Mouse (Mus musculus): Measurements from ENCODE around the gene Atxn7l3b.
"Not testable (repeated sequence)": the region's sequence is repeated elsewhere in the genome, so short reads cannot be mapped to it uniquely, and the experiment has no call there.

Atxn7l3b gene

DNA sequence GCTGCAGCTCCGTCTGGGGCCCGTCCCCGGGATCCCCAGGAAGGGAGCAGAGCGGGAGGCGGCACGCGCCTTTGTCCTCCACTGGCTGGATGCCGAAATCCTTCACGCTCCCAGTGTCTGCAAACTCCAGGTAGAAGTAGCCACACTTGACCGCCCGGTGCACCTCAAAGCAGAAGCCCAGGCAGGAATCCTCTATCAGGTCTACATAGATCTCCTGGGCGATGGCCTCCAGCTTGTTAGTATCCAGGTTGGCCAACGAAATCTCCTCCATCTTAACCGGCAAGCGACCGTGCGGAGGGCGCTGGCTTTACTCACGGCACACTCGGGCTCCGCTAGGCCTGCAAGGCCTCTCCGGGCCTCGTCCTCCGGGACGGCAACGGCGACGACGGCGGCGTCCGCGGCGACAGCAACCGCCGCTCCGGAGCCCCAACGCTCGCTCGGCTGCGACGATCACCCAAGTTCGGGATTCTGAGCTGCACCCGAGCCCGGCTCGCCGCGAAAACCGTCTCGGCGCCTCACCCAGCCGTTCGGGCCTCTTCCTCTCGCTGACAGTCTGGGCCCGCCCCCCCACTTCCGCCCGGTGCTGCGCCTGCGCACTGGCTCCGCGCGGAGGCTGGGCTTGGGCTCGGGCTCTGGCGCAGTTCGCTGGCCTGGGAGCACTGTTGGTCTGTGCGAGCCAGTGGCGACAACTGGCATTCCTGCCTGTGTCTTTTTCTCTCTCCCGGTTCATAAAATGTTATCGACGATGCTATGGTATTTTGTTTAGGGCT, at the start of gene Atxn7l3b:
Gene Atxn7l3b, minus strand, starts transcription at position 550 of the 770 bp plus-strand sequence.
- DNase-seq (ENCODE audit: extremely low spot score, low spot score): peak; percentile 98

DNA sequence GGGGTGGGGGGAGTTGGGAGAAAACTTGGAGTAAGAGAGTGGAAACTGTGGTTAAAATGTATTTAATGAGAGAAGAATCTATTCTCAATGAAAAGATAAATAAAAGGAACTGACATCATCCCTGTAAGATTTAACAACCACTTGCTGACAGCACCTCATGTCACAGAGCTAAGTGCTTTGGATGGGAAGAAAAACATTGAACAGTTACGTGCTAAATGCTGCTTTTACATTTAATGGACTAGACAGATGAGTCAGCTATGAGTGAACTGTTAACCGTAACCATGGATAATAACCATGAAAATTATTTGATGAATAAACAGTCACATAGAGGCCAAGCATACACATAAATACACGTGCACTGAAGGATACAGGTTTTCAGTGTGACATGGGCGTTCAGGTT, 48.8 kb upstream of the Atxn7l3b start:
- no peak for DNase-seq (ENCODE audit: extremely low spot score, low spot score)

DNA sequence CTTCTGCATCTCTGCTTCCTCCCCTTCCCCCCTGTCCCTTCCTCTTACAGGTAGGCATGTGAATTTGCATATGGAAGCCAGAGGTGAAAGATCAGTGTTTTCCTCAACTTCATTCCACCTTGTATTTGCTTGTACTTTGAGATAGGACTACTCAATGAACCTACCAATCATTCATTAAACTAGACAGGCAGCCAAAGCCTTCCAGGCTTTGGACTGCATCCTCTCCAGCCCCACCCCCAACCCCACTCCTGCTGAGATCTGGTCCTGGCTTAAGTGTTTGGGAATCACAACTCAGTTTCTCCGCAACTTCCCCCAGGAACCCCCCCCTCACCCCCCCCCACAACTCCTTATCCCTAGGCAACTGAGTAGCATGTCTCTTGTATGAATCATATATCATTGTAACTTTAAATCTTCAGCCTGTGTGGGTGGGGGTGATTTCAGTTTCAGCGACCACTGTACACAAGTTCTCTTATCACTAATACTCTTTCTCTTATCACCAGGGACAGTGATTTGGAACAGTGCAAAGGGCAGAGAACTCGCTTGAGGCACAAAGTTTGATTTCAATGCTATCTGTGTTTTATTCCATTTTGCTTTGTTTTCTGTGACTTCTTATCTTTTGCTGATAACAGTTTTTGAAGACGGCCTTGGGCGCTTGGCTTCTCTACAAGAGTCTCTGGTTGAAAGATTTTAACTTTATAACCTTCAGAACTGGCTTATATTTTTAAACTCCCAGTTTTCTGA, 44.7 kb upstream of the Atxn7l3b start:
- no peak for DNase-seq (ENCODE audit: extremely low spot score, low spot score)

DNA sequence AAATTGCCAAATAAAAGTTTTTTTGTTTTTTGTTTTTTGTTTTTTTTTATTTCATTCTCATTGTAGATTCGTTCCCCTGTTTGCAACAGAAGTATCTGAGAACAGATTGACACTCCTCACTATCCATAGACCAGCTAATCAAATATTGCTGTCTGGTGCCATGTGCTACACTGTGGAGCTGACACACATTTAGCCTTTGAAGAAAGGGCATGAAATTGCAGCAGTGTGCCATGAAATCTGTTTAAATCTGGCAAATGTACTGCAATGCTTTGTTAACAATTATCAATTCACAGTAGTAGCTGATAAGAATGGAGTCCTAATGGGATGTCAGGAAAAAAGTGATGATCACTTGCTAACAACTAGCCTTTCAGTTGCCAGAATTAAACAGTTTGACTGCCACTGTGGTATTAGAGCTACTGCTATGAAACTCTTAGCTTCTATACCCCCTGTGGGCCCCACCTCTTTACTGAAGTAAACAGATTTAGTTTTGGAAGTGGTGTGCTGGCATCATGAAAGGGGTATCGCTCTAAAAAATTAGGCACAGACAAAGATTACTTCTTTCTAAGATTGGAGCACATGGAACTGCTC, 41.3 kb upstream of the Atxn7l3b start:
- DNase-seq (ENCODE audit: extremely low spot score, low spot score): no peak

DNA sequence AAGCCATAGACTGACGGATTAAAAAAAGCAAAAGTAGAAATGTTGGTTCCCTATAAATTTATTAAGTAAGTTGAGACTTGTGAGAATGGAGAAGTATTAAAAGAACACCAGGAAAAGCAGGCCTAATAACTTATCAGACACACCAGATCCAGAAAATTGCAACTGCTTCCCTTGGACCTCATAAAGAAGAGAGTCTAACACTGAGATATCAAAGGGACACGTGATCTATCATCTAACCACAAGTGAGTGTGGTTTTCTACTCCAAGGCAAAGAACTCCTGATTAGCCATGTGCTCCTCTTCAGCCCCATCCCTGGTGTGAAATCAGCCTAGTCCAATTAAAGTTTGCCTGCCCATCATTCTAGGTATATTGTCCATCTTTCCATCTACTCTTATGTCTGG, 38.8 kb upstream of the Atxn7l3b start:
- DNase-seq (ENCODE audit: extremely low spot score, low spot score): no peak

DNA sequence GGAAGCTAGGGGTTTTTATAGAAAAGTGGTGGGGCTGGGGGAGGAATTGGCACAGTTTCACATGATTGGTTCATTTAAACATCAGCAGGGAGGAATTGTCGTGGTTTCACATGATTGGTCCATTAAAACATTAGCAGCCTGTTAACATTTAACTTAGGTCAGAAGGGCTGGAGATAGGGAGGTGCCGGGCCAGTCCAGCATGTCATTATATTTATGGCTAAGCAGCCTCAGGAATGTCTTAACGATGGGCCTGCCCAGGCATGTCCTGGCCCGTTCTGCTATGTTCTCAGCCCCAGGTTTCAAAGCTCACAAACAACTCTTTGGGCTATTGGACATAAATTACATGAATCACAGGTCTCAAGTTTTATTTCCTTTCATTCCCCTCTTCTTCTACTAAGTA, 33.4 kb upstream of the Atxn7l3b start:
- not testable (repeated sequence) for DNase-seq (ENCODE audit: extremely low spot score, low spot score)

DNA sequence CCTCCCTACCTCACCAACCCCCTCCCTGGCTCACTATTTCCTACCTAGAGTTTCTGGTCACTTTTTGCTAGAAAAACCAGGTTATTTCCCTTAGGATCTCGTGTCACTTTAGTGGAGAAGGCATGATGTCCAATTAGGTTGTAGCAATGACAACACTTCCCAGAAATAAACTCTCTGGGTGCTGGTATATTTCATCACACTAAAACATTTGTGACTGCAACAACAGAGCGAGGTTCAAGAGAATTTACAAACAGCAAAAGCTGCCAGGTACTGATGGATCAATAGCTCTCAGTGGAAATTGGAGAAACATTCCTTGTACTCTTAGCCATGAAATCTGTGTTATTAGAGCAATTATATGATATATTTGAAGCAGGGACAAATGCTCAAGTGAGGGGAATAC, 25.3 kb upstream of the Atxn7l3b start:
- DNase-seq (ENCODE audit: extremely low spot score, low spot score): no peak

DNA sequence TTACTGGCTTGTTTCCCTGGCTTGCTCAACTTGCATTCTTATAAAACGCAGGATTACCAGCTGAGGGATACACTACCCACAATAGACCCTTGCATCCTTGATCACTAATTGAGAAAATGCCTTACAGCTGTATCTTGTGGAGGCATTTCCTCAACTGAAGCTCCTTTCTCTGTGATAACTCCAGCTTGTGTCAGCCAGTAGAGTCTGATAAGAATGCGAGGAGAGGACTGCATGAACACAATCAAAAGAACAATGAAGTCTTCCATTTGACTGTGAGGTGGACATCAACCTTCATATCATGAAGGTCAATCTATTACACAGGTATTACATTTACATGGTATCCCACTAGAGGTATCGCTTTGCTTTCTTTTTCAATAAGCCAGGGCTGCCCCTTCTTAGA, 19.7 kb upstream of the Atxn7l3b start:
- DNase-seq (ENCODE audit: extremely low spot score, low spot score): no peak

DNA sequence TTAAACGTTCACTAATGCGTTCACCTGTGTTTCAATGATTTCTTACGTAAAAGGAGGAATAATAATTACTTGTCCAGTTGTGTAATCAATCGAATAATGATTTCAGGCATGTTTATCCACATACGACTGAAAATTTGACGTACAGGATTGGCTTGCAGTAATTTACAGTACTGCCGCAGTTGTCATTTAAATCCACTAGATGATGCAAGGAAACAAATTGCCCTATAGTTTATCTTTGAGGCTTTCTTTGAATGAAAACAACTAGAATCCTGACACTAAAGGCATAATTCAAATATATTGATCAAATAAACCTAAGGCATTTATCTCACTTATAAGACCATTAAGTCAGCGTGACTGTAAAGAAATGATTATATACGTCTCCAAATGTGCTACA, 418 bp upstream of the Atxn7l3b start:
- no peak for DNase-seq (ENCODE audit: extremely low spot score, low spot score)

DNA sequence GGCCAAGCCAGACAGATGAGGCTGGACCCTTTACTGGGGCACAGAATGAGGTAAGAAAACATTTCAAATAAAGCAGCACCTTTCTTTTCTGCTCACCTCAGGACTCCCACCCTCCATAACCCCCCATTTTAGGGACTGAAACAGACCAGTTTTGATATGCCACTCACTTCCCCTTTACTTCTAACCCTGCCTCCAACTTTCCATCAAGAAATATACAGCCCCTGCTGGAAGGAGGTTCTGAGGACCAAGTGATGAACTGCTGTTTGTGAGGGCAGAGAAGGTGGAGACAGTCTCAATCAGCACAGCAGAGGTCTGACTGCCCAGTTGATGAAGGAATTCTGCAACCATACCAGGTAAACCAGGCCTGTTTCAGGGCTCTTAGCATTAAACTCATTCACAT, 1.8 kb downstream of the Atxn7l3b start:
- DNase-seq (ENCODE audit: extremely low spot score, low spot score): no peak

DNA sequence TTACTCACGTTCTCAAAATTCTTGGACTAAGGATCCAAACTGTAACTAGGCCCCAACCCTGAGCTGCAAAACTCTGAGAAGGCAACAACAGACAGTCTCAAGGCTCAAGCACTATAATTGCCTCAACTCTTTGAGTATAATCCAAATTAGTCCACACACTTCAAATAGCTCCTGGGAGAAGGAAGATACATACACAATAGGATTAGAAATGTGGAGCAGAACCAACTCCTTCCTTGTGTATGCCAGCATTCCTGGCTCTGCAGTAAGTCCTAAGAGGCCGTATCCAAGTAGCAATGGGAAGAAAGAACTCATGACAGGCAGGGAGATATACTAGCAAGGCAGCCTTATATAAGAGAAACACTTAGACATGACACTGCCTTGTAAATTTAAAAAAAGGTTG, 2.5 kb downstream of the Atxn7l3b start:
- no peak for DNase-seq (ENCODE audit: extremely low spot score, low spot score)

DNA sequence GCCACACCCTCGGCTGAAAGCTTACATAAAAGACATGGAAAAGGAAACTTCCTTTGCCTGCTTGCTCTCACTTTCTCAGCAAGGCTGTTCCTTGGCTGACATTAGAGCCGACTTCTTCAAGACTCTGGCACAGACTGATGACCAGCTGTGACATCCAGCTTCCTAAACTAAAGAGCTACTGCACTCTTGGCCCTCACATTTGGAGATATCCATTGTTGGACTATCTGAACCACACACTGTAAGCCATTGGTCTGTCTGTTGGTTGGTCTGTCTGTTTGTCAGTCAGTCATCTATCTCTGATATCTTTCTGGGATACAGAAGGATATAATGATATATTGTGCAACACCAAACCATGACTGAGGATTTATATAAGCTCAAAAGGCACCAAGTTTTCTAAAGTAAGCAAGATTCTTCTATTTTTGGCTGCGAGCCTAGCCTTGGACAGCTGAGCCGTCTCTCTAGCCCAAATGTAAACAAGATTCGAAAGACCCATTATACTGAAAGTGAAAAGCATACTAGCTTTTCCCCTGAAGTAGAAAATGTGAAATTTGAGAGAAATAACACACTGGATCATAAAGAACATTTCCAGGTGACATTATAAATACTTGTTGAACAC, 12.1 kb downstream of the Atxn7l3b start:
- DNase-seq (ENCODE audit: extremely low spot score, low spot score): no peak

DNA sequence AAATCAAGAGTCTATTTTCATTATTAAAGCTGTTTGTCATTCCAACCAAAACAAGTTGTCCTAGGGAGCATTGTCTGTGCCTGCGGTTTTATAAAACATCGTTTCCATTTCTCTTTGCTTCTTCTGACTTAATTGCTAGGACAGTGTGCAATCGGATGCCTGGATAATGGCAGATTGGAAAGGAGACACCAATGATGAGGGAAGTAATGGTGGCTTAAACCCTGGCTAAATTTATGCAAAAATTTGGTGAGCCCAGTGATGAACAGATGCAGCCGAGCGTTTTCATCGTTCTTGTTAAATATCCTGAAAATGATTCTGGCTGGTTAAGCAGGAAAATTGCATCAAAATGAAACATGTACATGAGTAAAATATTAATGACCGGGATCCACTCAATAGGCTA, 28.6 kb downstream of the Atxn7l3b start:
- no peak for DNase-seq (ENCODE audit: extremely low spot score, low spot score)

DNA sequence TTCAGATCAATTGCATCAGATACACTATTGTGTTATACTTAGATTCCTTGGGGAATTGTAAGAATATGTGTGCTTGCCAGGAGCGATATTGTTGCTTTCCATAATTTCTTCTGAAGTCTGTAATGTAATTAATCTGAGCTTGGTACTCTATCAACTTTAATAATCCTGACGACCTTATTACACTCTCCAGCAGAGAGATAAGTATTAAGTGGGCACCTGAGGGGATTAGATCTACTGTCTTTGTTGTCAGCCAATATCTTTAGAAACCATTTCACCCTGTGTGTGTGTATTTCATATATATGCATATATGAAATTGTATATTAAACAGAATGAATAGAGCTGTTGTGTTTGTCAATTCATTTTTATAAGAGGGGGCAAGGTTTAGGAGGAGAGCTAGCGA, 29.0 kb downstream of the Atxn7l3b start:
- DNase-seq (ENCODE audit: extremely low spot score, low spot score): no peak

DNA sequence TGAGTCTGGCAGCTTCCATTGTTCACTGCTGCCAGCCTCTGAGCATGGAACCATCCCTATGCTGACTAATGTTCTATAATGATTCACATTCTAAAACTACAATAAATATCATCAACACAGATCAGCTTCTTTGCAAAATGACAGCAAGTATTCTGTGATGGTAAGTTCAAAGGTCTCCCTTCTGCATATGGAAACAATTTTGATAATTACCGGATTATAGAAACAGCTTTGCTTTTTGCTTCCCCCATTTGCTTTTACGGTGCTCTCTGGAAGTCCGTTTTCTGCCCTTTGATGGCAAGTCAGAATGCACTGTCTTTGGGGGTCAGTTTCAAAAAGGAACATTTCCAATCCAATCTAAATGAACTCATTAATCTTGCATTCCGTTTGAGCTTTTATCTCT, 32.2 kb downstream of the Atxn7l3b start:
- no peak for DNase-seq (ENCODE audit: extremely low spot score, low spot score)

DNA sequence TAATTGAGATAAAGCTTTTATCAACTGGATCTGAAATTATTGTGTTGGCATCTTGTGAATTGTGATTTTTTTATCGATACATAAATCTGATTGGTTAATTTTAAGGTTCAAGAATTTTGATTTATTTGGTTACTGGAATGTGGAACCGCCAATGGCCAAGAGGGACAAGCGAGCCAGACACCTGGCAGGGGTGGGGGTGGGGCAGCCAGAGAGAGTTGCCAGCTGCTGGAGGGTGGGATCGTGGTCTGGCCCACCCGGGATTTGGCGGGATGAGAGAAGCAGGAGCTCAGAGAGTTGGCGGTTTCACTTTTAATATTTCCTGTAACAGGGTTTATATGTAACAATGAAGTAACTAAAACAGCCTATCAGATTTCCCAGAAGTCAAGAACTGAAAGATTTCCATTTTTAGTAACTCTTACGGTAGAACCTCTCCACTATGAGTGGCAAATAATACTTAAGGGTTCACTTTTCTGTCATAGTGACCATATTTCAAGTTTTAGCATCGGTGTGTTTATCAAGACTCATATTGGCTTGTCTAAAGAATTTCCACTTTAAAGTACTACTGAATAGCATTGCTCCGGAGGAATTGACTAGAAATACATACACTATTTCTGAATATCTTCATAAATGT, 35.1 kb downstream of the Atxn7l3b start:
- no peak for DNase-seq (ENCODE audit: extremely low spot score, low spot score)

DNA sequence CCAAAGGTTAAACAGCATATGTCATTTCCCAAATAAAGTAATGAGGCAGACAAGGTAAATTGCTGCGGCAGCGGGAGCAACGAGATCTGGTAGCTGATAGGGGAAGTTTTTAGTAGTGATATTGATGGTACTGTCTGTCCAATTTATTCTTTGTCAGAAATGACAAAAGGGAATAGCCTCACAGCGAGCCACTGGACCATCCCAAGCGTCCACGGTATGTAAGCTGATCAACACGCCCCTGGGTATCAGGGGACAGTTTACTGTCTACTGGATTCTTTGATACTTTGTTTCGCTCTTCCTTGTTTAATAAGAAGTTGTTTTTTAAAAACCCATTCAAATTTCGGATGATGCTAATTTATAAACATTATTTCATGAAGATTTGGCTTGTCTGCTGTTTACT, 44.7 kb downstream of the Atxn7l3b start:
- no peak for DNase-seq (ENCODE audit: extremely low spot score, low spot score)

DNA sequence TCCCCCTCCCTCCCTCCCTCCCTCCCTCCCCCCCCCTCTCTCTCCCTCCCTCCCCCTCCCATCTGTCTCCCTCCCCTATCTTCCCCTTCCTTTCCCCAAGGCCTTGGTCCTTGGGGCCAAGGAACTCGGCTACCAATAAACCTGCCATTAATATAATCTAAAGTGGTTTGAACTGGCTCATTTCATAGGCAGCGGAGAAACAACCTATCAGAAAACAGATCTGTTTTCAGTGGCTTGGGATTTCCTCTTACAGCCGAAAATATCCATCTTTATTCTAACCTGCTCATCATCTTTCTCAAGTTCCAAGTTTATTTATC, 45.2 kb downstream of the Atxn7l3b start:
- no peak for DNase-seq (ENCODE audit: extremely low spot score, low spot score)

DNA sequence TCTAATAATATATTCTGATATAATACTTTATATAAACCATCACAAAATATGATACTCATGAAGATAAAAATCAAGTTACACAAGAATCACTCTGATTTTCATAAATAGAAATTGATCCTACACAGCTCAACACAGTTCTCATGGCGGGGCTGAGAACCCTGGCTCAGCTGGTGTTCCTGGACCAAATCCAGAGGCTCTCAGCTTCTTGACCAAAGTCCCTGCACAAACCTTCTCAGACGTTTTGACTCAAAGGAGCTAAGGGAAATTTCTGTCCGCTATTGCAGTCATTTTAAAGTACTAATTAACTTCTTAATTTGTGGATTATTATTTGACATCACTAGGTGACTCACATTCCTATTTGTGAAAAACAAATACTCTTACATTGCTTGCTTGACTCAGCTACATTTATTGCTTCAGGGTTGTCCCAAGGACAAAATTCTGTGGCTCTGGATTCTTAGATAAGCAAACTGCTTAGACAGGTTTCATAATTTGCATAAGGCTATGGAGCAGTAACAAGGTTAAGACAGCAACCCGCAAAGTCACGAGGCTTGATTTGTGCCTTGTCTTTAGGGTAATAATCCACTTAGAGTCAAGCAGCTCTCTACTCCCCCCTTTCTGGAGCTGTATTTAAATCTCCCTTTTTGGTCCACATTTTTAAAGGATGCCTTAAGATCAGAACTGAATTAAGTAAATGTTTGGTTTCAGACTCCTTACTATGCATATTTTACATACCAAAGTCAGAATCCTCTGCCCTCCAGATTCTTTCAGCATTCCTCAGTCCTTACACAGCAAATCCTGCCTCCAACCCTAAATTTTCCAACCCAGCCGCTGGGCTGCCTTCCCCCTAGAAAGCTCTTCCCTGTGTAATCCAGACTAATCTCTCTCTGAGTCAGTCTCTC, 45.8 kb downstream of the Atxn7l3b start:
- no peak for DNase-seq (ENCODE audit: extremely low spot score, low spot score)

DNA sequence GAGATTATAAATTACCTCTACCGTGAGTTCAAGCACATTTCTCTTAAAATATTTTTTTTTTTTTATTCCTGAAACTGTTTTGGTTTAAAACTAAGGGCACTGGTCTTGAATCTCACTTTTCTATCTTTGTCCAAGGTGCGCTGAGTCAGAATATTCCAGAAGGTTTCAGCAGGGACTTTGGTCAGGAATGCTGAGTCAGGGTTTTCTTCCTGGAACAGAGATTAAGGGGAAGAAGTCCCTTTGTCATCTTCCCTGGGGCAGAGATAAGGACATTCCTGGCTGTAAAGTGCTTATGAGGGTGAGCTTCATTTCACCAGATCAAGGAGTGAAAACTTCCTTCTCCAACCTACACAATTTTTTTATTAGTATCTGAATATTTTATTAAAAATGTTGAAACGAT, 46.7 kb downstream of the Atxn7l3b start:
- DNase-seq (ENCODE audit: extremely low spot score, low spot score): no peak

Data from neural tube, embryonic 10.5 days (tissue).